Mouse (Mus musculus): ENCODE data around the gene Mdk. TPM values are rescaled to one million over a fixed set of nuclear protein-coding genes. Genes with fewer than 3 reads are reported as not detected.

The Mdk gene
- polyA plus RNA-seq, 1 experiment from 2014 or later, result 654 TPM

DNA sequence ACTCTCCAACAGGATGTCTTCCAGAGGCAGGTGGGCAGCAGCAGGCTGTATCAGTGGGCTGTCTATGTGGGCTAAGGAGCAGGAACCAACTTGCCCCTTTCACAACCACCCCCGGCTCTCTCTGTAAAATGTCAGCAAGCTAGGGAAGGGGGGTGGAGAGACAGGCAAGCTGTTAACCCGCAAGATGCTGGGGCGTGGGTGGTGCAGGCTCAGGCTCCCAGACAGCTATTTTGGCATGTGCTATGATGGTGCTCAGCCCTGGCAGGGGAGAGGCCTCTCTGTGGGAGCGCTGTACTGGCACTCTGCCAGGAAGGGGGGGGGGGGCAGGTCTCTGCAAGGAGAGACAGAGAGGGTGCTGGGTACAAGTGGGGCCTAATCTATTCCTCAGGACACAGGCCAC lies 25.0 kb upstream of the Mdk start:
- ATAC-seq (ENCODE audit: extremely low read depth, insufficient number of reproducible peaks, low FRiP score, low TSS enrichment), result peak; percentile 63; the same call in 1 of the 2 replicates
- peak overlapping the region; percentile 30 for H3K4me3 ChIP-seq
- H3K27me3 ChIP-seq (replicated peaks), result no peaks in the 10 kb centered on the region
- peaks cover 94% of the 10 kb centered on the region for H3K4me1 ChIP-seq
- H3K9me3 ChIP-seq, result no peaks in the 10 kb centered on the region
- peak overlapping the region; percentile 60 for H3K4me2 ChIP-seq
- peak overlapping the region; percentile 67 for H3K9ac ChIP-seq
- WGBS, result 10% methylated on average over 4 of the region's 4 CpGs
- H3K27ac ChIP-seq (replicated peaks), result peak overlapping the region; percentile 92
- H3K36me3 ChIP-seq, result peaks cover 8% of the 10 kb centered on the region; the same call in 1 of the 2 replicates

DNA sequence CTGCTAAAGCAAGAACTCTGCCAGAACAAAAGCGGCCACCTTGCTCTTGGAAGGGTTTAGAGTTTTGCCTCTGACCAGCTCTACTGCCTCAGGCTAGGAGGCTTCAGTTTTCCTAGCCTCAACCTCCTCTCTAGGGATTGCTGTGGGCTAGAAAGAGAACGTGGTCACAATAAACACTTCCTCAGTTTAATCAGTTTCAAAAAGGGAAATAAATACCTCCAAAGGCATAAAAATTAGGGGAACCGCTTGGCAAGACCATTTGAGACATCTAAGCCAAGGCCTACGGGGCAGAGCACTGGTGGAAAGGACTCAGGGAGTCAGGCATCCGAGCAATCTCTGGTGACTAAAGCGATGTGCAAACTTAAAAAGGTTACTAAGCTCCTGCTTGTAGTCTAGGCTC lies 23.8 kb upstream of the Mdk start:
- peak overlapping the region; percentile 52 for H3K9ac ChIP-seq
- peaks cover 8% of the 10 kb centered on the region; the same call in 1 of the 2 replicates for H3K36me3 ChIP-seq
- no peaks in the 10 kb centered on the region for H3K27me3 ChIP-seq (replicated peaks)
- ATAC-seq (ENCODE audit: extremely low read depth, insufficient number of reproducible peaks, low FRiP score, low TSS enrichment), result no peak
- H3K27ac ChIP-seq (replicated peaks), result peak overlapping the region; percentile 92
- H3K4me2 ChIP-seq, result no peak overlapping the region
- H3K4me1 ChIP-seq, result peaks cover 92% of the 10 kb centered on the region
- no peak overlapping the region for H3K4me3 ChIP-seq
- no peaks in the 10 kb centered on the region for H3K9me3 ChIP-seq
- 76% methylated on average over 6 of the region's 6 CpGs for WGBS

GRCm38 (mm10) chr2:91955121-91955591 lies 23.1 kb upstream of the Mdk start:
- no peak overlapping the region for H3K4me2 ChIP-seq
- H3K27ac ChIP-seq (replicated peaks), result peak overlapping the region; percentile 92
- no peak overlapping the region for H3K4me3 ChIP-seq
- no peak for ATAC-seq (ENCODE audit: extremely low read depth, insufficient number of reproducible peaks, low FRiP score, low TSS enrichment)
- H3K36me3 ChIP-seq, result peaks cover 7% of the 10 kb centered on the region; the same call in 1 of the 2 replicates
- H3K9ac ChIP-seq, result peak overlapping the region; percentile 52
- peaks cover 93% of the 10 kb centered on the region for H3K4me1 ChIP-seq
- no peaks in the 10 kb centered on the region for H3K9me3 ChIP-seq
- H3K27me3 ChIP-seq (replicated peaks), result no peaks in the 10 kb centered on the region
- WGBS, result 81% methylated on average over 4 of the region's 4 CpGs

DNA sequence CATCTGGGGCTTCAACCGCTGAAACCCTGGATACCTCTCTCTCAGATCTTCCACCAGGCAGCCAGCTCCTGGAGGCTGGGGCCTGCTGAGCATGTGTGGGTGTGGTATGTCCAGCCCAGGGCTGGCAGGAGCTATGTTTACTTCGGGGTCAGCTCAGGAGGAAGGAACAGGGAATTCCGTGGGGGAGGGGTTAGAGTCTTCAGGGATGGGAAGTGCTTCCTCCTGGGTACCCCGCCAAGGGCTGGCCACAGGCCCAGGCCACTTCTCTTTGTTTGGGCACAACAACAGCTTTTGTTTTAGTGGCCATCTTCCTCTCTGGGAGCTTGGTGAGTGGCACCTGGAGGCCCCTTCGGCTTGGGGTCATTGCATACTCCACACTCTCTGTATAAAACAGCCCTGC lies 21.7 kb upstream of the Mdk start:
- Histone ChIP-seq H3K4me1 (peaks cover 93% of the 10 kb centered on the region), H3K36me3 (peaks cover 4% of the 10 kb centered on the region; the same call in 1 of the 2 replicates), H3K4me2 (peak overlapping the region; percentile 33; the same call in 1 of the 2 replicates), H3K27ac (replicated peaks) (peak overlapping the region; percentile 85), H3K9ac (peak overlapping the region; percentile 63), H3K27me3 (replicated peaks) (no peaks in the 10 kb centered on the region), H3K9me3 (no peaks in the 10 kb centered on the region), H3K4me3 (no peak overlapping the region)
- no peak for ATAC-seq (ENCODE audit: extremely low read depth, insufficient number of reproducible peaks, low FRiP score, low TSS enrichment)
- 10% methylated on average over 5 of the region's 5 CpGs for WGBS

DNA sequence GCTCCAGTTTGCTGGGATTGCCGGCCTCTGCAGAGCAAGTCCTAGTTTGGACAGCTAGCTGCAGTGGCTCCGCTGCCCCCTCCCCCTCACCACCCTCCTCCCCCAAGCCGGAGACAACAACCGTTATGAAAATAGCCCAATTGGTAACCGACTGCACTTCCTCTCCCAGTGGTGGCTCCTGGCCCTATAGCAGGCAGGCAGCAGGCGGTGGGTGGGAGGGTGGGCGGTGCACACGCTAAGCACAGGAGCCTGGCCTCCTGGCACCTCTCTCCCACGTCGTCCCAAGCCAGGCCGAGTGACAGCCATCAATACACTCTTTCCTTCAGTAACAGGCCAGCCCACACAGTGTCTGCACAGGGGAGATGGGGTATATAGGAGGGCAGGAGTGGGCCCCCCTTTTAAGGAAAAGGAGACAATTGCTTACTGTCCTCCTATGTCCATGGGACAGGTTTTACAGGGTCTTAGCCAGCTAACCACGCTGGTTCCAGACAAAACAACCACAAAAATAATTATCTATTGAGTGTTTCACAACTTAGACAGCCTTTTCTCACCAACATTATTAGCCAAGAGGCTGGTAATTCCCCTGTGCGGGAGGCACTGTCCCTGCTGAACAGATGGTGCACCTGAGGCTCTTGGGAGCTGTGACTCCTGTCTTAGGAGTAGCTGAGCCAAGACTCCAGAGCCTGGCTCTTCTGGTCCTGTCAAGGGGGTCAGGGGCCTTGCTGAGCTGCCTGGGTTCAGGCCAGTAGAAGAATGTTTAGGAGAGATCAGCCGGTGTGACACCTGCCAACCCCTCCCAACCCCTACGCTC lies 18.4 kb upstream of the Mdk start:
- H3K4me2 ChIP-seq, result peak overlapping the region; percentile 74
- peak overlapping the region; percentile 88 for H3K9ac ChIP-seq
- WGBS, result 14% methylated on average over 15 of the region's 15 CpGs
- peak overlapping the region; percentile 48 for H3K4me3 ChIP-seq
- peak; percentile 51; the same call in 1 of the 2 replicates for ATAC-seq (ENCODE audit: extremely low read depth, insufficient number of reproducible peaks, low FRiP score, low TSS enrichment)
- H3K4me1 ChIP-seq, result peaks cover 93% of the 10 kb centered on the region
- H3K27me3 ChIP-seq (replicated peaks), result no peaks in the 10 kb centered on the region
- peaks cover 3% of the 10 kb centered on the region for H3K36me3 ChIP-seq
- H3K27ac ChIP-seq (replicated peaks), result peak overlapping the region; percentile 99
- H3K9me3 ChIP-seq, result no peaks in the 10 kb centered on the region

DNA sequence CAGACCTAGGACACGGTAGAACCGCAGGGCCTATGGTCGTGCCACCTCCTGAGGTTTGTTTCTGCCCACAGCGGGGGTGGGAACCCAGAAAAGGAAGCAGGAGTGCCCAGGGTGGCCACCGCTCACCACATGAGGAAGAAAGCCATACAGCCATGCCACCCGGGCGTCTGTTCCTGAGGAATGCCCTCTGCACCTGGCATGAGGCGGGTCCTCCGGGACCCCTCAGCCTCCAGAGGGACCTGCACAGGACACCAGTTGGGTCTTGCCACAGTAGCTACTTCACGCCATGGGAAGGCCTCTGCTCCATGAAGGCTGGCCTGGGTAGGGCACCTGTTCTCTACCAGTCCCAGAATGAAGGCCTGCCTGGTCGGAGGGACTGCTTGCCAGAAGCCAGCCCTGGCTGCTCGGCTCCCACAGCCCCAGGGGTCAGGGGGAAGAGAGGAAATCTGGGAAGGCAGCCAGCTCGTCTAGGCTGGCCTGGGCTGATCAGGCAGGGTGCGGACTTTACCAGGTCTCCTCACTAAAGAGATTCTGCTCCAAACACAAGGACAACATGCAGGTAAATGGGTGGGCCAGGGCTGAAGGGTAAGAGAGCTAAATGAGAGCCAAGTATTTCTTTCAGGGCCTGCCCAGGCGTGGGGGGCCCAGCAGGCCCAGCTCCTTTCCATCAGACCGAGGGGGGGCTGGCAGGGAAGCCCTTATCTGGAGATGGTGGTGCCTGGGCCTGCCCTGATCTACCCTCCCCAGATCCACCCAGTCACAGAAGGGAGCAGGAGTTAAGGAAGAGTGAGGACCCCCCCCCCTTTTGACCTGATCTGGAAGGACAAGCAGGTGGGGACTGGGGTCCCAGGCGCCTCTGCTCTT lies 17.5 kb upstream of the Mdk start:
- peaks cover 92% of the 10 kb centered on the region for H3K4me1 ChIP-seq
- 48% methylated on average over 16 of the region's 17 CpGs for WGBS
- H3K36me3 ChIP-seq, result peaks cover 12% of the 10 kb centered on the region
- H3K4me3 ChIP-seq, result peak overlapping the region; percentile 48
- peak overlapping the region; percentile 99 for H3K27ac ChIP-seq (replicated peaks)
- no peaks in the 10 kb centered on the region for H3K27me3 ChIP-seq (replicated peaks)
- H3K9ac ChIP-seq, result peak overlapping the region; percentile 88
- peak overlapping the region; percentile 74 for H3K4me2 ChIP-seq
- no peaks in the 10 kb centered on the region for H3K9me3 ChIP-seq
- ATAC-seq (ENCODE audit: extremely low read depth, insufficient number of reproducible peaks, low FRiP score, low TSS enrichment), result peak; percentile 23; the same call in 1 of the 2 replicates

DNA sequence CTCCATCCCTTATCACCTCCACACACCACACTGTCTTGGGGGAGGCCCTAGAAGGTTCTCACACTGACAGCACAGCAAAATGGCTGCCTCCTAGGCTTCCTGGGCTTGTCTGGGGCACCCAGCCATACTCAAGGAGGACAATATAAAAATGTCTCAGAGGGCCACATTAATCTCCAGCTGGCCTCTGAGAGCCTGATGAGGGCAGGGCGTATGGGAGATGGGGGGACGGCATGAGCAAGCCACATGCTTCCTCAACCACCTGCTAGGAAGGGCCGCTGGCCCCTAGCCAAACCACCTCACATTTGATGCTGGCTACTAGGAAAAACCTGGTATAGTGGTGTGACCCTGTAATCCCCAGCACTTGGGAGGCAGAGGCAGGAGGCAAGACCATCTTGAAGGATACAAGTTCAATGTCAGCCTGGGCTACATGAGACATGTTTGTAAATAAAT lies 16.7 kb upstream of the Mdk start:
- Histone ChIP-seq H3K9me3 (no peaks in the 10 kb centered on the region), H3K4me2 (peak overlapping the region; percentile 74), H3K27ac (replicated peaks) (peak overlapping the region; percentile 99), H3K9ac (peak overlapping the region; percentile 88), H3K27me3 (replicated peaks) (no peaks in the 10 kb centered on the region), H3K4me1 (peaks cover 92% of the 10 kb centered on the region), H3K36me3 (peaks cover 16% of the 10 kb centered on the region), H3K4me3 (peak overlapping the region; percentile 48)
- WGBS, result 56% methylated on average over 3 of the region's 3 CpGs
- ATAC-seq (ENCODE audit: extremely low read depth, insufficient number of reproducible peaks, low FRiP score, low TSS enrichment), result no peak

DNA sequence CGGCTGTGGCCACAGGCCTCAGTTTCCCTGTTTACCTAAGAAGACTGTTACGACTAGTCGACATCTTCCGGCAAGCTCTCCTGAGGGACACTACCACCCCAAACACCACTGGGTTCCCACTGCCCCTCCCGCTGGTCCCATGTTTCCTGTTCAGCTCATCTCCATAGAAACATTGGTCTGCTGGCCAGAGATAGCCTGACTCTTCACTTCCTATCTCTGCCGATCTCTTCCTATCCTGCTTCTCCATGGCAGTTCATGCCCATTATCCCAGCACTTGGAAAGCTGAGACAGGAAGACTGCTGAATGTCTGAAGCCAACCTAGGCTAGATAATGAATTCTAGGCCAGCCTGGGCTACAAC lies 16.0 kb upstream of the Mdk start:
- WGBS, result 42% methylated on average over 6 of the region's 6 CpGs
- peak overlapping the region; percentile 74 for H3K4me2 ChIP-seq
- peak overlapping the region; percentile 88 for H3K9ac ChIP-seq

GRCm38 (mm10) chr2:91947397-91948150 lies 15.5 kb upstream of the Mdk start:
- Histone ChIP-seq H3K27me3 (replicated peaks) (no peaks in the 10 kb centered on the region), H3K27ac (replicated peaks) (peak overlapping the region; percentile 99), H3K4me3 (peak overlapping the region; percentile 29), H3K4me1 (peaks cover 87% of the 10 kb centered on the region), H3K9me3 (no peaks in the 10 kb centered on the region), H3K36me3 (peaks cover 21% of the 10 kb centered on the region), H3K4me2 (peak overlapping the region; percentile 74), H3K9ac (peak overlapping the region; percentile 88)
- WGBS, result 39% methylated on average over 11 of the region's 11 CpGs
- ATAC-seq (ENCODE audit: extremely low read depth, insufficient number of reproducible peaks, low FRiP score, low TSS enrichment), result peak; percentile 20; the same call in 1 of the 2 replicates

More for the DNA sequence above, 16.0 kb upstream of the Mdk start:
- Histone ChIP-seq H3K4me1 (peaks cover 86% of the 10 kb centered on the region), H3K27ac (replicated peaks) (peak overlapping the region; percentile 99), H3K36me3 (peaks cover 21% of the 10 kb centered on the region), H3K27me3 (replicated peaks) (no peaks in the 10 kb centered on the region), H3K9me3 (no peaks in the 10 kb centered on the region), H3K4me3 (peak overlapping the region; percentile 29)
- no peak for ATAC-seq (ENCODE audit: extremely low read depth, insufficient number of reproducible peaks, low FRiP score, low TSS enrichment)

DNA sequence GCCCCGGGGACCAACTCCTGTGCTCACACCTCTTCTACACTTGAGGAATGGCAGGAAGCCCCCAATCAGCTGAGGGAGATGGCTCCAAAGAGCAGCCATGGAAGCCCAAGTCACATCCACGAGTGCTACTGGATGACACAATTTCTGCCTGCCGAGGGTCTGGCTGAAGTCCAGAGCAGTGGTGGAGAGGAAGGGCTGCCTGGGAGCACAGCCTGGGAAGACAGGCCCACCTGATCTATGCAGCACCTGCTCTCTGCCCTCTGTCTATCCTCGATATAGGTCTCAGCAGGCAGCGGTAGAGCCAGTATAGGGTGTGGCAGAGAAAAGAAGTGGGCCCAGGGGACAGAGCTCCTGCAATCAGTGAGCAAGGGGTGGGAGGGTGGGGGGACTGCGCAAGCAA lies 14.7 kb upstream of the Mdk start:
- H3K9me3 ChIP-seq, result no peaks in the 10 kb centered on the region
- H3K27ac ChIP-seq (replicated peaks), result peak overlapping the region; percentile 99
- H3K9ac ChIP-seq, result peak overlapping the region; percentile 88
- no peak overlapping the region for H3K4me3 ChIP-seq
- no peak for ATAC-seq (ENCODE audit: extremely low read depth, insufficient number of reproducible peaks, low FRiP score, low TSS enrichment)
- H3K4me2 ChIP-seq, result peak overlapping the region; percentile 74
- H3K27me3 ChIP-seq (replicated peaks), result no peaks in the 10 kb centered on the region
- H3K4me1 ChIP-seq, result peaks cover 89% of the 10 kb centered on the region
- H3K36me3 ChIP-seq, result peaks cover 29% of the 10 kb centered on the region
- WGBS, result 38% methylated on average over 6 of the region's 6 CpGs
